Mouse (Mus musculus) embryo, embryonic 10 days (tissue): ENCODE results near the gene Ube4a.
A peak's percentile ranks its signal among the peaks of the same experiment; 100 is the strongest.

Experiments used
- DNase-seq: peaks from one replicate; pipeline ENCODE4 v3.0.0-alpha.2; 2015; ENCODE audit warnings: low spot score

Ube4a gene

DNA sequence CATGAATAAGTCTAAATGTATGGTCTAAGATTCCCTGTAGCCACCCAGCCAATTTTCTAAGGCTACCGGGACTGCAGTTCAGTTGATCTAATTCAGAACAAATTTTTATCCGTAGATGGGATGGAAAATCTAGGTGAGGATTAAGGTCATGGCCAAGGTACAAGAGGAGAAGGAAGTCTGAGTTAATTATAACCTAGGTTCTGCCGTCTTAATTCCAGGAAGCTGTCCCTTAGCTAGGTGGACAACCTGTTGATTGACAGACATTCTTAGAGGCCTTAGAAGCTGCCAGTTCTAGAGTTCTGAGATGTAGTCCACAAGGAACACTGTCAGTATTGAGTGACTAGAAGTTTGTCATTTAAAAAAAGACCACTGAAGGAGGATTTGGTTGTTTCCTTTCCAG lies 65.7 kb downstream of the Ube4a start:
- DNase-seq, result no peak

- DNase-seq, result no peak
Measured at GRCm38 (mm10) chr9:44897024-44897423, 68.4 kb downstream of the Ube4a start.

DNA sequence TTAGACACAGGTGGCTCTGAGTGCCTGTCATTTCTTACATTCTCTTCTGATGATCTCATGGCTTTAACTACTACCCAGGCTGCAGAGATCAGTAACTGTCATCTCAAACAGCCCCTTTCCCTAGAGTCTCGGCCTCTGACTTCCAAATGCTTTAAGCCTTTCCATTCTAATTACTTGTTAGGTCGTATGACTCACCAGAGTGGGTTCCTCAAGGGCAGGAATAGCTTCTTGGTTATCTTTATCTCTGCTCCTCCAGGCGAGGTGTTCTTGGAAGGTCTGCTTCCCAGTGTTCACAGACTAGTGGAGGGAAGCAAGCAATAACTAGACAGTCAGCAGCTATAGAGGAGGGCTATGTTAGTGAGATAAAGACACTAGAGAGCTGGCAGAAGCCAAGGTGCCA lies 72.7 kb downstream of the Ube4a start:
- DNase-seq, result no peak

DNA sequence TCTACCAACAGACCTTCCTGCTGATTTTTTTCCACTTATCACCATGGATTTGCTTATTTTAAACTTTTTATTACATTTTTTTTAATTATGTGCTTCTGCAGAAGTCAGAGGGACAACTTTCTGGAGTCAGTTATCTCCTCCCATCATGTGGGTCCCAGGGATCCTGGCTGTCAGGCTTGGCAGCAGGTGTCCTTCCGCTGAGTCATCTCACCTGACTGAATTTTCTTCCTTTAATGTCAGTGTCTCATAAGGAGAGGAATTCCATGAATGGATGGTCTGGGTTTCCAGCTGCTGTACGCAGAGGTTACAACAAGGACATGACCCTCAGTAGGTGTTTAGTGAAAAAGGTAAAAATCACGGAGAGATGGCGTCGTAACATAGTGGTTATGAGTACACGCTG lies 74.2 kb downstream of the Ube4a start:
- no peak for DNase-seq

- no peak for DNase-seq
Measured at GRCm38 (mm10) chr9:44890122-44890521, 75.3 kb downstream of the Ube4a start.

DNA sequence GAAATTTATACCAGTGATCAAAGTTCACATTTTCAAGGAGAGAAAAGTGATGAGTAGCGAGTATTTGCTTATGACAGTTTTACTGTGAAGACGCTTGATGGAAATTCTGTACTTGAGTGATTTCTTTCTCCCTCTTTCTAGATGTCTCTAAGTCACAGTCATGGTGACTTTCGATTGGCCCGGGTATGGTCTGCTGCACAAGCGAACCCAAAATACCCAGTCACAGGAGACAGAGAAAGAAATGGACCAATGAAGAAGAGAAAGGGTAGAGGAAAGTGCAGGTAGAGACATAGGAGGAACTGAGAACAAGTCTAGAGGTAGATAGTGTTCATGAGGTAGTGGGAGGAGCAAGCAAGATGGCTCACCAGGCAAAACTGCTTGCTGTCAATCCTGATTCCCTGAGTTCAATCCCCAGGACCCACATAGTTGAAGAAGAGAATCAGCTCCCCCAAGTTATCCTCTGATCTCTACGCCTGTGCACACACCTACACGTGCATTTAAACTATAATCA lies 77.2 kb downstream of the Ube4a start:
- no peak for DNase-seq

- no peak for DNase-seq
Measured at GRCm38 (mm10) chr9:44882981-44883569, 82.3 kb downstream of the Ube4a start.

DNA sequence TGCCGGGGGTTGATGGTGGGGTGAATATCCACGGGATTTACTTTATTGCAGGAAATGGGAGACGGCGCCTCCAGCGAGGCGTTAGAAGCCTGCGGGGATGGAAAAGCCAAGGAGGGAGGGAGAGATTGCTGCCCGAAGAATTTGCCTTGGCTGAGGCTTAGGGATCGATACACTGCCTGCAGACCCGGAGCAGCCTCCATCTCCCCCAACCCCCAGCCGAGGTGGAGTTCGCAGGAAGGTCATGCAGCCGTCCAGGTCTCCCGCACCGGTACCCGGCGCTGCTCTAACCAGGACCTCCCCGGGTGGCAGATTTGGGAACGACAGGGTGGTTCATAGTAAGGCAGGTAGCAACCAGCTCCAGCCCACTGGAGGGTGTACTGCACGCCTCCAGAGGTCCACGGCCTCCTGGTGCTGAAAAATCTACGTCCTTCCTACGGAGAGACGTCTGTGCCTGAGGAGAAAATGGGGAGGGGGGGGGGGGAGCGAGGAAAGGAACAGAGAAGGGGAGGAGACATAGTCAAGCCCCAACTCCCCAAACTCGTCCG lies 82.9 kb downstream of the Ube4a start:
- peak; percentile 75 for DNase-seq

DNA sequence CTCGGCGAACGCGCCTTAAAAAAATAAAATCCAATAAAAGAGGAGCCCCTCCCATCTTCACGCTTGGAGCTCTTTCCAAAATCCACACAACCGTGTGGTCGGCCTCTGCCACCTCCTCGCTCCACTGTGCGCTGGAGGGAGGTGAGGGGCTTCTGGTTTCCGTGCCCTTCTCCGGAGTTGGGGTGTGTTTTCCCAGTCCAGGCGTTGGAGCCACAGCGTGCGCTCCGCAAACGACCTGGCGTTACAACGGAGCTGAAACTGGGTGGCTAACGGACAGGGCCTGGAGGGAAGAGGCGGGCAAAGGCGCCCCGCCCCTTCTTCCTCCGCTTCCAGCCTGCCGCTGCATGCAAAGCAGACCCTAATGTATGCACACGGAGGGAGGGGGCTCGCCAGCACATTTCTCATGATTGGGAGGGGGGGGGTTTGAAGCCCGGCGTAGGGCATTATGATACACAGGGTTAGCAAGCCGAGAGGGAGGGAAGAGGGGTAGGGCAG lies 83.4 kb downstream of the Ube4a start:
- peak; percentile 93 for DNase-seq

DNA sequence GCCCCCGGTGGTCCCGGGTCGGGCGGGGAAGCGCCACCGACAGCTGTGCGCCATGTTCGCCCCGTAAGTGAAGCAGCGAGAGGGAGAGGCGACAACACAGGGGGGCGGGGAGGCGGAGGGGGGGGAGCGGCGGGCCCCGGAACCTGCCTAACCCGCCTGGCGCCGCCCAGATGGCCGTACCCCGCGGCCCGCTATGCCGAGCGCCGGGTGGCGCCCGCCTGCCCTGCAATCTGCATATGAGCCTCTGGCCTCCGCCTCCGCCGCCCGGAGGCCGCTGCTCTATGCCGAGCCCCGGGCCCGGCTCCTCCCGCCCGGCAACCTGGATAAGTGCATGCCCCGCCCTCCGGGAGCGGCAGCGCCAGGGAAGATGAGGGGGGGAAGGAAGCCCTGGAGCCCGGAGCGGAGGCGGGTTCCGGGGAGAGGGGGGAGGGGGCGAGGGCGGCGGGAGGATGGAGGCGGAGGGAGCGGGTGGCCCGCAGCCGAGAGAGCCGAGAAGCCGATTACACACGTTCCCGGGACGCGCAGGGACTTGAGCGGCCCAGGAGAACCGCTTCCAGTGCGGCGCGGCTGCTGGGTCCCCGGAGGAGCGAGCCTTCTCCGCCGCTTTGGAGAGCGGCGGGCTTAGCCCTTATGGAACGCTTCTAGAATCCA lies 84.1 kb downstream of the Ube4a start, which contains the start of gene Kmt2a:
Kmt2a (minus strand) TSS at position 76 of the 651 bp plus-strand sequence.
- DNase-seq, result peak; percentile 87

DNA sequence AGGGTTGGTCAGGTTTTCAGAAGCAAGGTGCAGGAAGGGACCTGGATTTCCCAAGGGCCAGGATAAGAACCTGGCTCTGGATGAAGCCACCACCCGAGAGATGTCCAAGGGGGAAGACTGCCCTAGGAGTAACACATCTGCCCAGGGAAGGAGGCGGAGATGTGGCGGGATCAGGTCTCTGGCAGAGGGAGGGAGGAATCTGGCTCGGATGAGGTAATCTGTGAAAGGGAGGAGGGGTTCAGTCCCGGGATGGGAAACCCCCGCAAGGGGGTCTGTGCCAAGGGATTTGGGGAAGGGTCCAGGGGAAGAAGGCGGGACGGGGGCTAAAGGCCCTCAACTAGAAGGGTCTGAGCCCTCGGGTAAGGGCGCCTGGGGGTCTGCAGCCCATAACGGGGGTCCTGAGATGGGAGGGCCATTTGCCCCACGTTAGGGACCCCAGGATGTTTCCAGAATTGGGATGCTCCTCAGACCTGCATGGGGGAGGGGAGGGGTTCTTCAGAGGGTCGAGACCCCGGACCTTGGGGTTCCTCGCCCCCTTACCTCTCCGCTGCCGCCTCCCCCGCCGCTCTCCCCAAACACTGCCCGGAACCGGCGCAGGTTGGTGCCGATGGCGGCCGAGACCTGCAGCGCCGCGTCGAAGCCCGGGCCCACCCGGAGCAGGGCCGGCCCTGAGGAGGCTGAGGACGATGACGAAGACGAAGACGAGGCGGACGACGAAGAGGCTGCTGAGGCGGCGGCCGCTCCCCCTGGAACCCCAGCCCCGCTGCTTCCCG lies 84.9 kb downstream of the Ube4a start:
- peak; percentile 34 for DNase-seq

DNA sequence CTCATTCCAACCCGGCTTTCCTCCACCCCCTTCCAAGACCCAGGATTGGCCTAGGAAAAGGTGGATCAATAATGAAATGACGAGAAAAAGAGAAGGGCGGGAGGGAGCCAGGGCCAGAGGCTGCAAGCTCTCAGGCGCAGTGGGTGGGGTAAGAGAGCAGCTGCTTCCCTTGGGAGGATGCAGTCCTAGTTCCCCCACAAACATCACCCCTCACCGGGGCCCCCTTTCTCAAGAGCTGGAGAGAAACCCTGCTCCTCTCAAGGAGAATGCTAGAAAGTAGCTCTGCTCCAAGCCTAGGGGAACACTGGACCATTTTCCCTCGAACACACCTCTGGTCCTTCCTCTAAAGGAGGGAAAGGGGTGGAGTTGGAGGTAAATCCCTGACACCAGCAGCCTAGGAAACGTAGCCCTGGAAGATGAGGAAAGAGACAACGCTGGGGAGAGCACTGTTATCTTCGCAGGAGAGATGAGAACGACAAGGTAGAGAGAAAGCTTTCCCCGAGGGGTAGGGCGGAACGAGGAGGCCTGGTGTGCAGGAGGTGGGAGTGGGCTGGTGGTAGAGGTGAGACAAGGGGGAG lies 85.6 kb downstream of the Ube4a start:
- peak; percentile 20 for DNase-seq

DNA sequence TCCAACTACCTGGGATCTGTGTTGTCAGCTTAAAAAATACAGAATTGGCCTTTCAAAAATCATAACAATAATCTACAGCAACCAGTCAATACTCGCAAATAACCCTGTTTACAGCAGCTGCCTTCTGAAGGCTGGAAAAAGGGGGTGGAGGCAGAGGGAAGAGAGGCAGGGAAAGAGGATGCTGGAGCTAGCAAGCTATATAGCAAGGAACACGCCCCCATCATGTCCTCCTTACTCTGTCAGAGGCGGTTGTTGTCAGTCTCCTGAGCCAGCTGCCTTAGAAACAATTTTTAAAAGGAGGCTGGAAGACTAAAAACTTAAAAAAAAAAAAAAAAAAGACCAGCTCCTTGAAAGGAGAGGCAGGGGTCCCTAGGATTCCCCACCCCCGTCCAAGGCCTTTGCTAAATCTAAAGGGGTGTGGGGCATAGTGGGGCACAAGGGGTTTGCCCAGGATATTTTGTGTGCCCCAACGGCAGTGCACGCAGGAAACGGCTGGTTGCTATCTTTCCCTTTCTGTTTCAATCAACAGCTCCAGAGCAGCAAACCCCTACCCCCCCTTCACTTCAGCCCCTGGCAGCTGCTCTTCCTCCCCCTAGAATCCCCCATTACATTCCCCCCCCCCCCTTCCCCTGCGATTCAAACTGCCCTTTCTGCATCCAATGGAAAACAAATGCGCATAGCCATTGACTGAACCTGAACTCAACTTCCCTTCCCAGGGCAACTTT lies 86.5 kb downstream of the Ube4a start:
- DNase-seq, result no peak

- DNase-seq, result no peak
Measured at GRCm38 (mm10) chr9:44877686-44878085, 87.7 kb downstream of the Ube4a start.

- DNase-seq, result no peak
Measured at GRCm38 (mm10) chr9:44875476-44875875, 89.9 kb downstream of the Ube4a start.

DNA sequence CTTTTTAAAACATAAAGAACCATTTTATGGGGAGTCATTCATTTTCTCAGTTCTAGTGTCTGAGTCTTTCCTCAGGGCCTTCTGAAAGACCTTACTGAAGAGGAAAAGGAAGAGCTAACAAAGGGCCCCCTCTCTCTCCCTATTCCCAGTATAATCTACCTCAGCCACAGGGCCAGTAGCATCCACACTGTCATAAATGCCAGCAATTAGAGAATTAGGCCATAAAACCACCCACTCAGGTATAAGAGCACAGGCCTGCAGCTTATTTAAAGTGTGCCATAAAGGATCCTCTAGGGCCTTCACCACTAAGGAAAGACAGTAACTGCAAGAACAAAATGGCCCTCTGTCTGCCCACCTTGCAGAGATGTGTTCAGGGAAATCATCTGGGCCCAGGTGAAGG lies 91.2 kb downstream of the Ube4a start:
- no peak for DNase-seq

GRCm38 (mm10) chr9:44873665-44874064 lies 91.7 kb downstream of the Ube4a start:
- no peak for DNase-seq
